Mouse (Mus musculus) kidney, adult 8-10 months (tissue): ENCODE results near the gene Hmgcs2.

Experiments
- DNase-seq, 2 experiments: peaks; one replicate each; pipeline ENCODE4 v3.0.0; 2022

Gene Hmgcs2

DNA sequence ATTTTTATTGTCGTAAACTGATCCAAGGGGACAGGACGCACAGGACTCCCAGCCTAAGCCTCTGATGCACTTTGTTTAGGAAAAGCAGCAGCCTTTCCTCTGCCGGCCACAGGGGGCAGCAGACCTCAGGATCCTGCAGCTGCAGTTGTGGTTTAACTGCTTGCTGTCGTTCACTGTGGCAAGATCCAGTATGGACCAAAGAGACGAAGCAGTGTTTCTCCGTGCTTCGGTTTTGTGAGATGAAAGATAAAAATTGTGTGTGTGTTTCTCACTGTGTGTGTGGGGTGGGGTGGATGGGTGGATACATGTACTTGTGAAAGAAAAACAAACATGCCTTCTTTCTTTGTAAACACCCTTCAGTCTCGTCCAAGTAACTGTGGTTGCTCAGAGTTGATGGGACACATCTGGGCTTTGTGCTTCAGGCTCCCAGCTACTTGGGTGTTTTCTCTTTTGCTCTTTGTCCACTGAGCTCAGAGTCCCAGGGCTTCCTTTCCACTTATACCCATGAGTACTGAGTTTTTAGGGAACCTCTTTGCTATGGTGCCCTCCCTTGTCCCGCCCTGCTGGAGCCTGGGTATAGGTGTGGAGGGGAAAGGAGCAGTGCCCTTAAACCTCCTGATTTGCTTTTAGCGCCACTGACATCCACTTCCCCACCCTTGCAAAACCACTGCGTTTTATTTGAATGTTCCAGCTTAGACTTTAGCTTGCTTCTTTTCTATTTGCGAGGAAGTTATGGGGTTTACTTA is 871 bp downstream of the Hmgcs2 start:
- DNase-seq, result peak; percentile 41 to 52

DNA sequence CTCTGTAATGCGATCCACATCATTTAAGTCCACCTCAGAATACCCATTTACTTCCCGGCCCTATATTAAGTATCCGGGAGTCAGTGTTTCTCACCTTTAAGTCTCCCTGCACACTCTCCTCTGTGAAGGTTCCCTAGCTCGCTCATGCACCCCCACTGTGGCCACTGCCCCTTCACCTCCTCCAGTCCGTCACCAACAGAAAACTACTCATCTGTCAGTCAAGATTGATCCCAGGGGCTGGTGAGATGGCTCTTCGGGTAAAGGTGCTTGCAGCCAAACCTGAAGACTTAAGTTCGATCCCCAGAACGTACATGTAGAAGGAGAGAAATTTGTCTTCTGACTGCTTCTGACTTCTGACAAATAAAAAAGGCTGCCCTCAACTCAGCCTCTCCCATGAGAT is 2.2 kb downstream of the Hmgcs2 start:
- no peak for DNase-seq

GRCm38 (mm10) chr3:98283205-98283604 is 3.0 kb downstream of the Hmgcs2 start:
- peak in 1 of 2 experiments; percentile 26 for DNase-seq

GRCm38 (mm10) chr3:98291044-98291443 is 10.8 kb downstream of the Hmgcs2 start:
- DNase-seq, result no peak

- DNase-seq, result no peak
These were observed 15.7 kb downstream of the Hmgcs2 start for GRCm38 (mm10) chr3:98295965-98296364.

DNA sequence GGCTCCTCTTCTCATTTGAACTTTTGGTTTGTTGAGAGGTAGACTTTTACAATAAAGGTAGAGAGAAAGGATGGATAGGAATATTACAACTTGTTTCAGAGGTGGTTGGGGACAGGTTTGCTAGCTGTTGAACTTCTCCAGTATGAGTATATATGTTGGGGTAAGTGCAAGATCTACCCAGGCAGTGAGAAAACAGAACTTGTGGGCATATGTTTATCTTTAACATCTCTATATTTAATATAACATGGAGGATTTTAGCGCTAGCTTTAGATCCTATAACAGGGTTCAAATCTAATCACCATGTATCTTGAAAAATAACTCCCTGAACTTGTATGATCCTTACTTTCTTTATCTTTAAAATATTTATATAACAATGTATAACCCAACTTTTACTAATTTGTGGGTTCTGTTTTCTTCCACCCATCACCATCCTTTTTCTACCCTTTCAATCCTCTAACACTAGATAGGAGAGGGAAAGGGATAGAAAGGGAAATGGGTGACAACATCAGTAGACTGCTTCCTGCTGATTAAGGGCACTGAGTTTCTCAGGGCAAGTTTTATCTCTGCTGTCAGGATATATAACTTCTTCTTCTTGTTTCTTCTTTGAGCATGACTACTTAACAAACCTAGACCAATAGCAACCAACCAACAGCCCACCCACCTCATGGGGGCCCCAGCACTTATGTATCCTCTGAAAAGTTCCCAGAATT is 19.3 kb downstream of the Hmgcs2 start:
- no peak for DNase-seq

GRCm38 (mm10) chr3:98300266-98300665 is 20.0 kb downstream of the Hmgcs2 start:
- no peak for DNase-seq

GRCm38 (mm10) chr3:98301761-98302160 is 21.5 kb downstream of the Hmgcs2 start:
- DNase-seq, result no peak

DNA sequence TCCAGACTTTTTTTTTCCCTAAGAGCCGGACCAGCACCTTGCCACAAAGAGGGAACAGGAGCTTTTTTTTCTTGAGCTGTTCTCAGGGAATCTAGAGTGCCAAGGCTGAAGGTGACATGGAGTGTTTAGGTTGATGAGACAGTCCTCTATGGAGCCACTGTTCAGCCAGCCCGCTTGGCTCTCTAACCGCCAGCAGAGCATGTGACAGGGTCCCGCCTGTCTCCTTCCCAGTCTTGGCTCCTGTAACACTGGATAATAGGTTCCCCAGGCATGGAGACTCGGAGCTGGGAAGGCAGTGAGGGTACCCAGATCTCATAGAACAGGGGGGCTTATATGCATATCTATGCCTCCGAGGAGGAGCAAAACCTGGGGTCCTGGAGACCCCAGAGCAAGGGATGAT is 28.4 kb downstream of the Hmgcs2 start:
- DNase-seq, result no peak

- DNase-seq, result no peak
These were observed 30.2 kb downstream of the Hmgcs2 start for GRCm38 (mm10) chr3:98310456-98310855.

DNA sequence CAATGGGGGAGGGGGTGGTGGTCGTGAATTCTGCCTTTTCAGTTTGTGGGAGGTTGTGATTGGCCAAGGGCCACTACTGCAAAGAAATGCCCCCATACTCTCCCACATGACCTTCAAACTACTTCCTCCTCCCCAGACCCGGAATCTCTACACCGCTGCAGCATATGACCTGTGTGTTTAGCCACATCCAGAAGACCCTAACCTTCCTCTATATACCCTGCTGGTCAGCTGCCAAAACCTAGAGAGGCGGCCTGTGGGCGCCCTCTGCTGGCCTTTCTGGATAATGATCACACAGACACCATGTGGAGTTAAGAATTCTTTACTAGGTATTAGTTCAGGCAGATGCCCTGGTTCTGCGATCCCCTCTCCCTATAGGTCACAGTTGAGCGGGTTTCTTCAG is 32.6 kb downstream of the Hmgcs2 start:
- DNase-seq, result peak; percentile 20 to 55

- DNase-seq, result no peak
These were observed 33.3 kb downstream of the Hmgcs2 start for GRCm38 (mm10) chr3:98313294-98314155.

DNA sequence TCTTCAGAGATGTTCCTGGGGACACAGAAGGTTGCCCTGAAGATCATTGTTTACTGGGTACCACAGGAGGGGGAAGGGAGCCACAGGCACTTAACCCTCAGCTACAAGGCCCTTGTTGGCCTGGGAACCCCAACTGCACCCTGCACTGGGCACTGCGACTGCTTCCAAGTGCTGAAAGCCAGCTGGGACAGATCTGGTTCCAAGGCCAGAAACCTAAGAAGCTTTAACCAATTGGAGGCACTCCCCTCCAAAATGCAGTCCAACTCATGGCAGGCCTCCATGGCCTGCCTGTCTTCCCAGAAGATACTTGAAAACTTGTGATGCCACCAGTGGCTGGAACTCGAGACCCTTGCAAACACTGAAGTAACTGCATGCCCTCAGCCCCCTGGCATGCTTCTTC is 34.9 kb downstream of the Hmgcs2 start:
- DNase-seq, result no peak

DNA sequence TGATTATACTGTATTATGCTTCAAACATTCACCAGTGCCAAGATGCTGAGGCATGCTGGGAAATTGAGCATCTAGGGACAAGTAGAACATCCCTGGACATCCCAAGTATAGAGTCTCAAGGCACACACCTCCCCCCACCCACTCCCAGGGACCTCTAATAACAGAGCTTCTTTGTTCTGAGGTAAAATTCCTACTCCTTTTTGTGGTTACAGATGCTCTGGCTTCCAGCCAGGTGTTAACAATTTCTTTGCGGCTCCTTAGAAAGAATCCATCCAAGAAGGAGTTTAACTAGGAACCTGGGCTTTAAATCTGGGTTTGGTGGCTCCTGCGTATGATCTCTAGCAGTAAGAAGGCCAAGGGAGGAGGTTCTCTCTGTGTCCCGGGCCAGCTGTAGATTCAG is 36.9 kb downstream of the Hmgcs2 start:
- no peak for DNase-seq

DNA sequence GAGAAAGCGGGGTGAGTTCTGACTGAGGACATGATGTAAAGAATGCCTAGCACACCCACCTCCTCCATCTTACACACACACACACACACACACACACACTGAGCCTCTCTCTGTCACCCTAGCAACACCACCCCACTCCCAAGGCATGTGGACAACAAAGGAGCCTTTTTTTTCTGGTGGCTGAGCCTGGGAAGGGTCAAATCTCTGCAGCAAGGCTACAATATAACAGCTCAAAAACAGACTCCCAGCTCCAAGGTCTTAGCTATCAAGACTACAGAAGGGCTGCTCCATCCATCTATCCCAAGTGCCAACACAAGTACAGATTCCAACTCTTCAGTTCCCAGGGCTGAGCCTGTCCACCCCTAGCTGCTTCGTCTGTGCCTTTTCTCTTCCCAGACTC is 39.0 kb downstream of the Hmgcs2 start:
- no peak for DNase-seq

GRCm38 (mm10) chr3:98322209-98322608 is 42.0 kb downstream of the Hmgcs2 start:
- no peak for DNase-seq

DNA sequence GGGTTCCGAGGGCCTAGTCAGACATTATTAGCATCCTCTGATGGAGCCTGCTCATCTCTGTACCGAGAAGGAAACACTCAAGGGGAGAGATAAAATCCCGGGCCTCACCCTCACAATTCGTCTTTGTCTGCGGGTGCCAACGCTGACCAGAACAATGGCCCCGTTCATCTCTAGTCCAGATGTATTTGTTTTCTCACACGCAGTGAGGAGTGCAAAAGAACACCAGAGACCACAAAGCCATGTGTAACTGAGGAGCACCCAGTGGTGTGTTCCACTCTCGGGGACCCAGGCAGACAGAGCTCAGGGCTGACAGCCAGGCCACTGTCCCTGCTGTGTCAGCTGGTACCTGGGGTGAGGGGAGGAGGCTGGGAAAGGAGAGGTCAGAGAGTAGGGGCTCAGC is 44.0 kb downstream of the Hmgcs2 start:
- no peak for DNase-seq

DNA sequence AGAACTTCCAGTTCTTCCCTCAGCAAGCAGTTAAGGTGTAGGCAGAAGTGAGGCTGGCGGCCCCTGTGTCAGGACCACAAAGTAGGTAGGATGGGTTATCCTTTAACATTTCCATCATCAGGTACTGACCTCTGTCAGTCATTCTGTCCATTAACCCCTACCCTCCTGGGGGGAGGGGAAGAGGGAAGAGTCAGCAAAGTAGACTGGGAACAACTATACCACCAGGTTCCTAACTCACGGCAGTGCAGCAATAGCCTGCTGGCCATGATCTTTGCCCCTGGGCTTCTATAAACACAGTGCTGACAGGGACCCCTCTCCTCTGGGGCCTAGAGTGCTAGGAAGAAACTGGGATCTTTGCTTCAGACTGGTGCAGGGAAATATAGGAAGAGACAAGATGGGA is 53.8 kb downstream of the Hmgcs2 start:
- DNase-seq, result no peak

GRCm38 (mm10) chr3:98335331-98335730 is 55.1 kb downstream of the Hmgcs2 start:
- DNase-seq, result no peak

- DNase-seq, result no peak
These were observed 55.7 kb downstream of the Hmgcs2 start for GRCm38 (mm10) chr3:98335886-98336285.

GRCm38 (mm10) chr3:98336661-98337654 is 56.7 kb downstream of the Hmgcs2 start:
- DNase-seq, result no peak

- peak; percentile 66 to 79 for DNase-seq
These were observed 58.4 kb downstream of the Hmgcs2 start for GRCm38 (mm10) chr3:98338584-98339041.
